Mouse (Mus musculus): Measurements from ENCODE around the gene Gtf3c5. TPM values are rescaled to one million over a fixed set of nuclear protein-coding genes. Genes with fewer than 3 reads are reported as not detected.

Gtf3c5 gene
- 15.9 and 17.4 TPM in 2 replicates for polyA plus RNA-seq (2015; fragmentation: Nextera tagmentation; extraction: Ambion mirVana)

GRCm38 (mm10) chr2:28583651-28584050, at the start of gene Gtf3c5:
Gene Gtf3c5 (minus strand): TSS chr2:28583751.

GRCm38 (mm10) chr2:28621664-28622171, 38.2 kb upstream of the Gtf3c5 start, which contains the start of gene Gfi1b:
Gene Gfi1b (minus strand): TSS chr2:28621982.

GRCm38 (mm10) chr2:28563303-28563702, 20.2 kb downstream of the Gtf3c5 start, which contains the start of gene Cel:
Gene Cel (minus strand): TSS chr2:28563403.

Other genes with a start within 250 kb of the Gtf3c5 start
- gene Ppp1r26, start 137.0 kb downstream of the Gtf3c5 start, polyA plus RNA-seq (2015; fragmentation: Nextera tagmentation; extraction: Ambion mirVana), result 0.52 and 0.63 TPM in 2 replicates
- not detected in 2 replicates for gene 1700007K13Rik, start 117.4 kb downstream of the Gtf3c5 start, polyA plus RNA-seq (2015; fragmentation: Nextera tagmentation; extraction: Ambion mirVana)
- gene Mrps2, start 115.7 kb downstream of the Gtf3c5 start, polyA plus RNA-seq (2015; fragmentation: Nextera tagmentation; extraction: Ambion mirVana), result 22.0 and 22.7 TPM in 2 replicates
- 0.76 and 0.95 TPM in 2 replicates for gene Gbgt1, start 86.9 kb downstream of the Gtf3c5 start, polyA plus RNA-seq (2015; fragmentation: Nextera tagmentation; extraction: Ambion mirVana)
- 2.6 and 5.2 TPM in 2 replicates for gene Gm10134, start 77.7 kb downstream of the Gtf3c5 start, polyA plus RNA-seq (2015; fragmentation: Nextera tagmentation; extraction: Ambion mirVana)
- 3.1 and 5.0 TPM in 2 replicates for gene Ralgds, start 70.6 kb downstream of the Gtf3c5 start, polyA plus RNA-seq (2015; fragmentation: Nextera tagmentation; extraction: Ambion mirVana)
- gene Cel, start 20.3 kb downstream of the Gtf3c5 start, polyA plus RNA-seq (2015; fragmentation: Nextera tagmentation; extraction: Ambion mirVana), result 13.0 and 42.1 TPM in 2 replicates
- 138 and 149 TPM in 2 replicates for gene Gfi1b, start 38.2 kb upstream of the Gtf3c5 start, polyA plus RNA-seq (2015; fragmentation: Nextera tagmentation; extraction: Ambion mirVana)
- 9.4 TPM in 2 replicates for gene Tsc1, start 57.5 kb upstream of the Gtf3c5 start, polyA plus RNA-seq (2015; fragmentation: Nextera tagmentation; extraction: Ambion mirVana)
- gene Spaca9, start 116.0 kb upstream of the Gtf3c5 start, polyA plus RNA-seq (2015; fragmentation: Nextera tagmentation; extraction: Ambion mirVana), result 2.9 and 3.0 TPM in 2 replicates
- 0.35 and 0.67 TPM in 2 replicates for gene Ak8, start 116.4 kb upstream of the Gtf3c5 start, polyA plus RNA-seq (2015; fragmentation: Nextera tagmentation; extraction: Ambion mirVana)

All from spleen, postnatal 0 days (tissue).